Mouse (Mus musculus): ENCODE results near the gene Frmd5. TPM values are rescaled to one million over a fixed set of nuclear protein-coding genes. Genes with fewer than 3 reads are reported as not detected.

Gene Frmd5
- polyA plus RNA-seq, 1 experiment = not detected

DNA sequence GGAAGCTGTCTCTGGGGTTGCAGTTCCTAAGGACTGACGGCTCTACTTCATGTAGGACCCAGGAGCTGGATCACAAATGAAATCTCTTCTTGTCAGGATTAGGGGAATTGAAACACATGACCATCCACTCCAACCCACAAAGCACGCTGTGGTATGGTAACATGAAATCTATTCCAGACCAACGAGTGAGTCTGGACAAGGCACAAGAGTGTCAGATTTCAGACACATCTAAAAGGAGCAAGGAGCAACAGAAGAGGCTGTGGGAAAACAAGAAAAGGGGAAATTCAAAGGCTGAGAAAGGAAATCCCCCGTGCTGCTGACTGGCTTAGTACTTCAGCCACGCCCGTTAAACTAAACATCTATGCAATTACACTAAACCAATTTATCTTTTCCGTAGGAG, 19.6 kb downstream of the Frmd5 start:
- H3K4me3 ChIP-seq (ENCODE audit: insufficient read depth, low read length) = no peak overlapping the region
- no peak for TF ChIP-seq CTCF (IDR thresholded peaks at IDR 0.05; ENCODE audit: low read depth, low read length)
- TF ChIP-seq POLR2A (IDR thresholded peaks at IDR 0.05; ENCODE audit: borderline replicate concordance, low read depth, low read length) = no peak
- H3K4me1 ChIP-seq (ENCODE audit: control insufficient read depth, insufficient read depth, low read length) = no peaks in the 10 kb centered on the region
- no peak overlapping the region for H3K27ac ChIP-seq (ENCODE audit: insufficient read depth, low read depth, low read length)

GRCm38 (mm10) chr2:121776219-121776618, 30.7 kb downstream of the Frmd5 start:
- H3K27ac ChIP-seq (ENCODE audit: insufficient read depth, low read depth, low read length) = no peak overlapping the region
- no peak overlapping the region for H3K4me3 ChIP-seq (ENCODE audit: insufficient read depth, low read length)
- H3K4me1 ChIP-seq (ENCODE audit: control insufficient read depth, insufficient read depth, low read length) = no peaks in the 10 kb centered on the region
- no peak for TF ChIP-seq POLR2A (IDR thresholded peaks at IDR 0.05; ENCODE audit: borderline replicate concordance, low read depth, low read length)
- no peak for TF ChIP-seq CTCF (IDR thresholded peaks at IDR 0.05; ENCODE audit: low read depth, low read length)

DNA sequence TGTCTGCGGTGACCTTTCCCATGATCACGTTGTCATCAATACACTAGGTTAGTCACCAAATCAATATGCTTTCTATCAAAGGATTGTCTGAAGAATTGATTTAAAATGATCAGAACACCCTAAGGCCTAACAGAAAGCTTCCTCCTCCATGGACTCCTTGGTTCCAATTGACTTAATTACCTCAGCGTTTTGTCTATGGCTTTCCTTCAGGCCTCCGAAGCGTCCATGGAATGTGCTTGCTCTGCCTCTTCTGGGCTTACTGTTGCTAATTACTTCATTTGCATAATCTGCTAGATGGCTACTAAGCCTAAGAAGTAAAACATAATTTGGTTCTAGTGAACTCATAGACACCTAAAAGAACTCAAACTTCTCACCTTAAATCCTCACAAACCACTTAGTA, 42.0 kb downstream of the Frmd5 start:
- no peak overlapping the region for H3K4me3 ChIP-seq (ENCODE audit: insufficient read depth, low read length)
- no peaks in the 10 kb centered on the region for H3K4me1 ChIP-seq (ENCODE audit: control insufficient read depth, insufficient read depth, low read length)
- TF ChIP-seq CTCF (IDR thresholded peaks at IDR 0.05; ENCODE audit: low read depth, low read length) (no peak), POLR2A (IDR thresholded peaks at IDR 0.05; ENCODE audit: borderline replicate concordance, low read depth, low read length) (no peak)
- no peak overlapping the region for H3K27ac ChIP-seq (ENCODE audit: insufficient read depth, low read depth, low read length)

DNA sequence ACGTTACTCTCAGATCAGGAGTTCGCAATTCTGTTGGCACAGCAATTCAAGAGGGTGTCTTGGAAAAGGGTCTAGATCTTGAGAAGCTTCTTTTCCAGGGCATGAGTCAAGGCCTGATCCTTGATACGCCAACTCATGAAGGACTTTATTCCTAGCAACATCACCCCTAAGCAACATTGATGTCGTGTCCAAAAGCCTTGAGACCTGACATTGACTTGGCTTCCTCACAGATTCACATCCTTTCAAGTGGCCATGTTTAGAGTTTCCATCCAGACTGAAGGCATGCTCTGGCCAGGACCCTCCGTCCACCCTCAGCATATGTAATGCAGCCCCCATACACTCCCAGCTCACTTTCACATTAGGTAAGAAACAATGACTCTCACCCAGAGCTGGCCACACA, 45.0 kb downstream of the Frmd5 start:
- TF ChIP-seq POLR2A (IDR thresholded peaks at IDR 0.05; ENCODE audit: borderline replicate concordance, low read depth, low read length) (no peak), CTCF (IDR thresholded peaks at IDR 0.05; ENCODE audit: low read depth, low read length) (no peak)
- Histone ChIP-seq H3K27ac (ENCODE audit: insufficient read depth, low read depth, low read length) (no peak overlapping the region), H3K4me3 (ENCODE audit: insufficient read depth, low read length) (no peak overlapping the region), H3K4me1 (ENCODE audit: control insufficient read depth, insufficient read depth, low read length) (no peaks in the 10 kb centered on the region)

DNA sequence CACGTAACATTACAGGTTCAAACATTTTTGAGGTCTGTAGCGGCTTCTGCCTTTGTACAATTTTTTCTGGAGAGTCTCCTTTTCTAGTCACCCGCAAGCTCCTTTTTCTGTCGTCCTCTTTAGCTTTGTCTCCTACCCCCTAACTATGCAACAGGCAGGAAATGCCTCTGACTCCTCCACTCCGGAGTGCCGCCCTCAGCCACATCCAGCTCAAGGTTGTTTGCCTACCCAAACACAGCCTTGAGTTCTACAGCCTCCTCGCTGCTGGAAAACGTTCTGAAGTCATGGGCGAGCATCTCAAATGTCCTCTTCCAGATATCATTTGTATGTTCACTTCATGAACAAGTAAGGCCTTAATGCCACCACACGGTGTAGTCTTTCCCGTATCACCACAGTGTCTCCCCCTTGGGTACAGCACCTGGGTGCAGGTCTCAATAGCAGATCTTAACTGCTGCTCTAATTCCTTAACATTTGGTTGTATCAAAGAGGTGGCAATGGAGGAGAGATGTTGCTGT, 45.5 kb downstream of the Frmd5 start:
- Histone ChIP-seq H3K4me3 (ENCODE audit: insufficient read depth, low read length) (no peak overlapping the region), H3K4me1 (ENCODE audit: control insufficient read depth, insufficient read depth, low read length) (no peaks in the 10 kb centered on the region), H3K27ac (ENCODE audit: insufficient read depth, low read depth, low read length) (no peak overlapping the region)
- TF ChIP-seq CTCF (IDR thresholded peaks at IDR 0.05; ENCODE audit: low read depth, low read length) (no peak), POLR2A (IDR thresholded peaks at IDR 0.05; ENCODE audit: borderline replicate concordance, low read depth, low read length) (no peak)

DNA sequence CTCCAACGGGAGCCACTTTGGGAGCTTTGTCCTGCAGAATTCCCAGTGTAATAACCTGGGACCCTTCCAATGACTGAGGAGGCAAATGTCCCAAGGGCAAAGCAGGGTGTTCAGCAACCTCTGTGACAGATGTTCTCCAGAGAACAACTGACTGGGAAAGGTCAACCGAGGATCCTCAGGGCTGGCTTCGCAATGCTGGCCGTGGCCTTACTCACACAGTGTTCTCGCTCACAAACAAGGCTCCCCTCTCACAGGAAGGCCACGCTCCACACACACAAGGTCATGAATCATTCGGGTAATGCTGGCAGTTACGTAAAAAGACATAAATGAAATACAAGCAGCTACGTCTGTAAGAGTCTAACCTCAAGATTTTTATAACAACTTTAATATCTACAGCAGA, 46.2 kb downstream of the Frmd5 start:
- Histone ChIP-seq H3K4me3 (ENCODE audit: insufficient read depth, low read length) (no peak overlapping the region), H3K27ac (ENCODE audit: insufficient read depth, low read depth, low read length) (no peak overlapping the region), H3K4me1 (ENCODE audit: control insufficient read depth, insufficient read depth, low read length) (no peaks in the 10 kb centered on the region)
- no peak for TF ChIP-seq POLR2A (IDR thresholded peaks at IDR 0.05; ENCODE audit: borderline replicate concordance, low read depth, low read length)
- no peak for TF ChIP-seq CTCF (IDR thresholded peaks at IDR 0.05; ENCODE audit: low read depth, low read length)

- H3K27ac ChIP-seq (ENCODE audit: insufficient read depth, low read depth, low read length) = no peak overlapping the region
- no peaks in the 10 kb centered on the region for H3K4me1 ChIP-seq (ENCODE audit: control insufficient read depth, insufficient read depth, low read length)
- no peak overlapping the region for H3K4me3 ChIP-seq (ENCODE audit: insufficient read depth, low read length)
- TF ChIP-seq CTCF (IDR thresholded peaks at IDR 0.05; ENCODE audit: low read depth, low read length) (no peak), POLR2A (IDR thresholded peaks at IDR 0.05; ENCODE audit: borderline replicate concordance, low read depth, low read length) (no peak)
These were observed 48.6 kb downstream of the Frmd5 start for GRCm38 (mm10) chr2:121758258-121758657.

- H3K4me1 ChIP-seq (ENCODE audit: control insufficient read depth, insufficient read depth, low read length) = no peaks in the 10 kb centered on the region
- TF ChIP-seq POLR2A (IDR thresholded peaks at IDR 0.05; ENCODE audit: borderline replicate concordance, low read depth, low read length) = no peak
- TF ChIP-seq CTCF (IDR thresholded peaks at IDR 0.05; ENCODE audit: low read depth, low read length) = no peak
These were observed 50.6 kb downstream of the Frmd5 start for GRCm38 (mm10) chr2:121756336-121756735.

DNA sequence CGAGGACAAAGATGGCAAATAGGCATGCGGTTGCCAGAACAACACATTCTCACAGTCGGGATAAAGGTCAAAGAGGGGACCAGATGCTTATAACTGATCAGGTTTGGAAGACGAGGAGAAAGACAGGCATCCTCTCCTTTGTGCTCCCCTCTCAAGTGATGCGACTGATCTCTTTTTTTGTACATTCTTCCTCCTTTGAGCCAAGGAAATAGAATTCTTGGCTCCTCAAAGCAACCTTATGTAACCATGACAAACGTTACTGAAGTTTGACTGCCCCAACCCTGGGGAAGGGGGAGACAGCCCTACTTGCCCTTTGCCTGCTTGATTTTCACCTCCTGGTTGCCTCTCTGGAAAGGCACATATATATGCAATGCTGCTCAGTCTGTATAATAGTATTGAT, 51.8 kb downstream of the Frmd5 start:
- Histone ChIP-seq H3K4me3 (ENCODE audit: insufficient read depth, low read length) (no peak overlapping the region), H3K4me1 (ENCODE audit: control insufficient read depth, insufficient read depth, low read length) (no peaks in the 10 kb centered on the region), H3K27ac (ENCODE audit: insufficient read depth, low read depth, low read length) (no peak overlapping the region)
- no peak for TF ChIP-seq POLR2A (IDR thresholded peaks at IDR 0.05; ENCODE audit: borderline replicate concordance, low read depth, low read length)
- no peak for TF ChIP-seq CTCF (IDR thresholded peaks at IDR 0.05; ENCODE audit: low read depth, low read length)

More at GRCm38 (mm10) chr2:121756336-121756735, 50.6 kb downstream of the Frmd5 start:
- Histone ChIP-seq H3K27ac (ENCODE audit: insufficient read depth, low read depth, low read length) (no peak overlapping the region), H3K4me3 (ENCODE audit: insufficient read depth, low read length) (no peak overlapping the region)

DNA sequence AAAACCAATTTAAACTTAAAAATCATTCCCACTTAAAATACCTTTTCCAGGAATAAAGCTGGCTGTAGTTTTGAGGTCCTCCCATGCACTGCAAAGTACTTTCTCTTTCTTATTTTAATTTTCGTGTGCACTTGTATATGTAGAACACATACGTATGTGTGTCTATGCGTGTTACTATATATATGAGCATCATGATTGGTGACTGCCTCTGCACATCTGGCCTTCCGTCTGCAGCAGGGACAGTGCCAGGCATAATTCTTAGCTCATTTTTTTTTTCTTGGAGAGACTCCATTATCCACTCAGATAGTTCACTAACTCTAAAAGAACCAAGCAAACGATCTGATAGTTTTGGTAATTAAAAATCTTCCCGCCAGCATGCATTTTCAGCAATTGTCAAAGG, 56.8 kb downstream of the Frmd5 start:
- Histone ChIP-seq H3K4me3 (ENCODE audit: insufficient read depth, low read length) (no peak overlapping the region), H3K4me1 (ENCODE audit: control insufficient read depth, insufficient read depth, low read length) (no peaks in the 10 kb centered on the region), H3K27ac (ENCODE audit: insufficient read depth, low read depth, low read length) (no peak overlapping the region)
- TF ChIP-seq POLR2A (IDR thresholded peaks at IDR 0.05; ENCODE audit: borderline replicate concordance, low read depth, low read length) (no peak), CTCF (IDR thresholded peaks at IDR 0.05; ENCODE audit: low read depth, low read length) (no peak)

DNA sequence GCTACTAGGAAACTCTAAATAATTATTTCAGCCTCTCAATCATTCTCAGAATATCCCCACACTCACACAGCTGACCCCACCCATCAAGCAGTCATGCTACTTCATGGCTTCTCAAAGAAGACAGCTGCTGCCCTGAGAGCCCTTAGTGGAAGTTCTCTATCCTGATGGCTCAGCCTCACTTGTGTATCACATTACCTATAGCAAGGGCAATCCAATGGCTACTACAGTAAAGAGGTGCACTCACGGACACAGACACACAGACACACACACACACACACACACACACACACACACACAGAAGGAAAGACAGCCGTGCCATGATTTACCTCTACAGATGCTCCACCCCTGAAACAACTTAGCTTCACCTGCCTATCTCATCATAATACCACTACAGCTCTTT, 65.7 kb downstream of the Frmd5 start:
- TF ChIP-seq POLR2A (IDR thresholded peaks at IDR 0.05; ENCODE audit: borderline replicate concordance, low read depth, low read length) (no peak), CTCF (IDR thresholded peaks at IDR 0.05; ENCODE audit: low read depth, low read length) (no peak)
- no peak overlapping the region for H3K4me3 ChIP-seq (ENCODE audit: insufficient read depth, low read length)
- no peak overlapping the region for H3K27ac ChIP-seq (ENCODE audit: insufficient read depth, low read depth, low read length)
- H3K4me1 ChIP-seq (ENCODE audit: control insufficient read depth, insufficient read depth, low read length) = no peaks in the 10 kb centered on the region

All from bone marrow macrophage, adult 2 months (primary cell).